Comparison of ENCODE assay signal across 8 mouse cellular contexts in genomic region chr1:119052631-119053177, GRCm38 (mm10). TPM values are rescaled to one million over a fixed set of nuclear protein-coding genes. Genes with fewer than 3 reads are reported as not detected.
DNase-seq lines count a peak whose midpoint lies in the region; ATAC-seq and TF ChIP-seq lines count a peak whose summit lies in the region.

No protein-coding gene starts in this region.

- 1% methylated on average over 33 of the region's 33 CpGs for WGBS in kidney, adult 2 months
- WGBS in limb, embryonic 12.5 days = under 1% methylated on average over 33 of the region's 33 CpGs
- WGBS in neural tube, embryonic 15.5 days = under 1% methylated on average over 33 of the region's 33 CpGs

- H3K9ac ChIP-seq in limb, embryonic 12.5 days (replicated peaks) = peak overlapping the region; percentile 89
- H3K9ac ChIP-seq in neural tube, embryonic 15.5 days (replicated peaks) = peak overlapping the region; percentile 45

- H3K27me3 ChIP-seq in kidney, adult 2 months (replicated peaks; ENCODE audit: control insufficient read depth, insufficient read depth, low read length) = peaks cover 4% of the 10 kb centered on the region; the same call in 1 of the 2 replicates
- H3K27me3 ChIP-seq in limb, embryonic 12.5 days = 0 out of 2 replicates have a peak, but pooled peaks cover 3% of the 10 kb centered on the region
- peaks cover 37% of the 10 kb centered on the region for H3K27me3 ChIP-seq in neural tube, embryonic 15.5 days (replicated peaks)

- H3K36me3 ChIP-seq in kidney, adult 2 months (ENCODE audit: control insufficient read depth, insufficient read depth, low read length) = no peaks in the 10 kb centered on the region
- H3K36me3 ChIP-seq in limb, embryonic 12.5 days = no peaks in the 10 kb centered on the region
- no peaks in the 10 kb centered on the region for H3K36me3 ChIP-seq in neural tube, embryonic 15.5 days

- H3K27ac ChIP-seq in kidney, adult 2 months (ENCODE audit: insufficient read depth, low read depth, low read length) = no peak overlapping the region
- H3K27ac ChIP-seq in limb, embryonic 12.5 days = peak overlapping the region; percentile 99
- H3K27ac ChIP-seq in neural tube, embryonic 15.5 days (replicated peaks) = peak overlapping the region; percentile 77

- H3K4me1 ChIP-seq in kidney, adult 2 months (ENCODE audit: control insufficient read depth, insufficient read depth, low read length) = no peaks in the 10 kb centered on the region
- H3K4me1 ChIP-seq in limb, embryonic 12.5 days (replicated peaks) = peaks cover 62% of the 10 kb centered on the region
- H3K4me1 ChIP-seq in neural tube, embryonic 15.5 days = peaks cover 59% of the 10 kb centered on the region

- no peak for TF ChIP-seq CTCF in kidney, adult 2 months (conservative IDR thresholded peaks at IDR 0.05; ENCODE audit: insufficient read depth, insufficient read length, low read depth, low read length)

- ATAC-seq in granulocyte monocyte progenitor cell, adult 5-6 weeks (replicated peaks; ENCODE audit: poor library complexity, severe bottlenecking) = peak; percentile 25; the same call in 1 of the 2 replicates
- no peak for ATAC-seq in limb, embryonic 12.5 days (ENCODE audit: insufficient number of reproducible peaks, insufficient read depth, low FRiP score, low TSS enrichment, low read depth)
- 0 out of 2 replicates have a peak, but pooled peaks have one; percentile 19 for ATAC-seq in neural tube, embryonic 15.5 days (ENCODE audit: low FRiP score)
- no peak for ATAC-seq in frontal cortex, adult (ENCODE audit: low TSS enrichment)

- peak overlapping the region; percentile 33 for H3K4me3 ChIP-seq in kidney, adult 2 months (ENCODE audit: insufficient read depth, low read depth, low read length)
- H3K4me3 ChIP-seq in limb, embryonic 12.5 days (replicated peaks) = peak overlapping the region; percentile 72
- peak overlapping the region; percentile 48 for H3K4me3 ChIP-seq in neural tube, embryonic 15.5 days (replicated peaks)

- DNase-seq in kidney, adult 2 months = peak; percentile 8
- no peak for DNase-seq in kidney, adult 9 months
- DNase-seq in adrenal gland, postnatal 36 days = peak; percentile 16 to 35
- DNase-seq in left cerebral cortex, adult 18-20 months (ENCODE audit: low spot score in 2 of 2) = no peak

- peak overlapping the region; percentile 71 for H3K4me2 ChIP-seq in limb, embryonic 12.5 days
- peak overlapping the region; percentile 97 for H3K4me2 ChIP-seq in neural tube, embryonic 15.5 days

- no peaks in the 10 kb centered on the region for H3K9me3 ChIP-seq in limb, embryonic 12.5 days
- no peaks in the 10 kb centered on the region for H3K9me3 ChIP-seq in neural tube, embryonic 15.5 days (replicated peaks)

- no peak for TF ChIP-seq POLR2A in kidney, adult 2 months (IDR thresholded peaks at IDR 0.05; ENCODE audit: low read depth, low read length)

RNA-seq across cellular contexts. Expression of gene Gli2, which starts 0.7 kb away (rescaled TPM):
- polyA plus RNA-seq in kidney, adult 2 months (2012; rRNA removed) = 0.44 and 0.52 TPM in 2 replicates
- under 1 TPM; 0.60 to 0.66 TPM for total RNA-seq in adrenal gland, postnatal 36 days (2021)
- total RNA-seq in granulocyte monocyte progenitor cell, adult 5-6 weeks (2014; fragmentation: Nextera tagmentation) = not detected in 2 replicates
- total RNA-seq in granulocyte monocyte progenitor cell, adult 5-6 weeks (2017) = not detected in 2 replicates
- 14.2 and 18.2 TPM in 2 replicates for polyA plus RNA-seq in limb, embryonic 12.5 days (2016; fragmentation: Nextera tagmentation; extraction: Ambion mirVana)
- polyA plus RNA-seq in neural tube, embryonic 15.5 days (2015; fragmentation: Nextera tagmentation; extraction: Ambion mirVana) = 1.6 and 3.1 TPM in 2 replicates
- 1 to 10 TPM; 2.5 to 3.1 TPM for total RNA-seq in left cerebral cortex, adult 18-20 months (2021)

Comparison
In these comparisons a context has a peak if more than half of its experiments do, and no peak if none do; other contexts are left out.
1. DNase-seq: peak in kidney, adult 2 months (single experiment) and adrenal gland, postnatal 36 days (2 of 2); none in kidney, adult 9 months (single experiment) and left cerebral cortex, adult 18-20 months (0 of 2).
2. ATAC-seq: peak in granulocyte monocyte progenitor cell, adult 5-6 weeks (single experiment) and neural tube, embryonic 15.5 days (single experiment); none in limb, embryonic 12.5 days (single experiment) and frontal cortex, adult (single experiment).
3. Peak in every context shown above with its lines, with median percentiles within 50 percentile points of each other: H3K4me3 ChIP-seq.